Mouse (Mus musculus): ENCODE data around the gene Adamts3. TPM values are rescaled to one million over a fixed set of nuclear protein-coding genes. Genes with fewer than 3 reads are reported as not detected.

Adamts3 gene
- polyA plus RNA-seq, 1 experiment from 2014 or later: 3.8 TPM

GRCm38 (mm10) chr5:89747149-89747659 is 135.9 kb downstream of the Adamts3 start:
- ATAC-seq (ENCODE audit: low FRiP score): no peak
- WGBS: 84% methylated on average over 5 of the region's 5 CpGs
- H3K4me2 ChIP-seq (replicated peaks): no peak overlapping the region

GRCm38 (mm10) chr5:89745112-89745511 is 138.0 kb downstream of the Adamts3 start:
- H3K4me3 ChIP-seq: no peak overlapping the region
- H3K27me3 ChIP-seq: no peaks in the 10 kb centered on the region
- WGBS: 88% methylated on average over 2 of the region's 2 CpGs
- H3K4me1 ChIP-seq: no peaks in the 10 kb centered on the region
- no peak overlapping the region for H3K9ac ChIP-seq
- no peak for ATAC-seq (ENCODE audit: low FRiP score)
- H3K27ac ChIP-seq: no peak overlapping the region
- H3K36me3 ChIP-seq: no peaks in the 10 kb centered on the region
- H3K4me2 ChIP-seq (replicated peaks): no peak overlapping the region
- H3K9me3 ChIP-seq (replicated peaks): no peaks in the 10 kb centered on the region

More at GRCm38 (mm10) chr5:89747149-89747659, 135.9 kb downstream of the Adamts3 start:
- Histone ChIP-seq H3K4me3 (no peak overlapping the region), H3K4me1 (no peaks in the 10 kb centered on the region), H3K36me3 (no peaks in the 10 kb centered on the region), H3K27me3 (no peaks in the 10 kb centered on the region), H3K9ac (no peak overlapping the region), H3K9me3 (replicated peaks) (no peaks in the 10 kb centered on the region), H3K27ac (no peak overlapping the region)

GRCm38 (mm10) chr5:89734759-89735158 is 148.4 kb downstream of the Adamts3 start:
- Histone ChIP-seq H3K4me2 (replicated peaks) (no peak overlapping the region), H3K4me1 (no peaks in the 10 kb centered on the region), H3K36me3 (no peaks in the 10 kb centered on the region), H3K9me3 (replicated peaks) (no peaks in the 10 kb centered on the region), H3K27me3 (no peaks in the 10 kb centered on the region), H3K4me3 (no peak overlapping the region), H3K27ac (no peak overlapping the region), H3K9ac (no peak overlapping the region)
- no peak for ATAC-seq (ENCODE audit: low FRiP score)
- 93% methylated on average over 2 of the region's 2 CpGs for WGBS

GRCm38 (mm10) chr5:89730411-89730810 is 152.7 kb downstream of the Adamts3 start:
- no peak overlapping the region for H3K4me3 ChIP-seq
- H3K4me1 ChIP-seq: no peaks in the 10 kb centered on the region
- no peak overlapping the region for H3K27ac ChIP-seq
- H3K4me2 ChIP-seq (replicated peaks): no peak overlapping the region
- no peaks in the 10 kb centered on the region for H3K27me3 ChIP-seq
- H3K9ac ChIP-seq: no peak overlapping the region
- WGBS: 93% methylated on average over 3 of the region's 3 CpGs
- no peaks in the 10 kb centered on the region for H3K36me3 ChIP-seq
- no peak for ATAC-seq (ENCODE audit: low FRiP score)
- 0 out of 2 replicates have a peak, but pooled peaks cover 3% of the 10 kb centered on the region for H3K9me3 ChIP-seq (replicated peaks)

GRCm38 (mm10) chr5:89728117-89728516 is 155.0 kb downstream of the Adamts3 start:
- Histone ChIP-seq H3K9me3 (replicated peaks) (0 out of 2 replicates have a peak, but pooled peaks cover 3% of the 10 kb centered on the region), H3K9ac (no peak overlapping the region), H3K27me3 (no peaks in the 10 kb centered on the region), H3K36me3 (no peaks in the 10 kb centered on the region), H3K27ac (no peak overlapping the region), H3K4me3 (no peak overlapping the region), H3K4me1 (no peaks in the 10 kb centered on the region), H3K4me2 (replicated peaks) (no peak overlapping the region)
- no peak for ATAC-seq (ENCODE audit: low FRiP score)
- WGBS: 77% methylated on average over 3 of the region's 3 CpGs

- Histone ChIP-seq H3K36me3 (no peaks in the 10 kb centered on the region), H3K27me3 (no peaks in the 10 kb centered on the region), H3K4me1 (no peaks in the 10 kb centered on the region), H3K27ac (no peak overlapping the region), H3K9ac (no peak overlapping the region), H3K4me2 (replicated peaks) (no peak overlapping the region), H3K4me3 (no peak overlapping the region), H3K9me3 (replicated peaks) (0 out of 2 replicates have a peak, but pooled peaks cover 3% of the 10 kb centered on the region)
- no peak for ATAC-seq (ENCODE audit: low FRiP score)
- 89% methylated on average over 6 of the region's 6 CpGs for WGBS
Measured at GRCm38 (mm10) chr5:89727497-89728057, 155.6 kb downstream of the Adamts3 start.

- ATAC-seq (ENCODE audit: low FRiP score): no peak
- H3K4me2 ChIP-seq (replicated peaks): no peak overlapping the region
- no peak overlapping the region for H3K27ac ChIP-seq
- no peaks in the 10 kb centered on the region for H3K4me1 ChIP-seq
- 59% methylated on average over 2 of the region's 2 CpGs for WGBS
- no peak overlapping the region for H3K9ac ChIP-seq
- no peaks in the 10 kb centered on the region for H3K27me3 ChIP-seq
- no peaks in the 10 kb centered on the region for H3K9me3 ChIP-seq (replicated peaks)
- H3K36me3 ChIP-seq: no peaks in the 10 kb centered on the region
- H3K4me3 ChIP-seq: no peak overlapping the region
Measured at GRCm38 (mm10) chr5:89714552-89714951, 168.6 kb downstream of the Adamts3 start.

- Histone ChIP-seq H3K36me3 (no peaks in the 10 kb centered on the region), H3K9ac (no peak overlapping the region), H3K4me2 (replicated peaks) (no peak overlapping the region), H3K27me3 (no peaks in the 10 kb centered on the region), H3K9me3 (replicated peaks) (no peaks in the 10 kb centered on the region), H3K4me3 (no peak overlapping the region), H3K4me1 (no peaks in the 10 kb centered on the region), H3K27ac (no peak overlapping the region)
- 87% methylated on average over 7 of the region's 7 CpGs for WGBS
- ATAC-seq (ENCODE audit: low FRiP score): no peak
Measured at GRCm38 (mm10) chr5:89711116-89711859, 171.8 kb downstream of the Adamts3 start.

- ATAC-seq (ENCODE audit: low FRiP score): no peak
- Histone ChIP-seq H3K4me3 (no peak overlapping the region), H3K4me2 (replicated peaks) (no peak overlapping the region), H3K4me1 (no peaks in the 10 kb centered on the region), H3K9ac (no peak overlapping the region), H3K27me3 (no peaks in the 10 kb centered on the region), H3K27ac (no peak overlapping the region), H3K9me3 (replicated peaks) (no peaks in the 10 kb centered on the region), H3K36me3 (no peaks in the 10 kb centered on the region)
- 55% methylated on average over 4 of the region's 4 CpGs for WGBS
Measured at GRCm38 (mm10) chr5:89709459-89709858, 173.7 kb downstream of the Adamts3 start.

GRCm38 (mm10) chr5:89704264-89704663 is 178.9 kb downstream of the Adamts3 start:
- ATAC-seq (ENCODE audit: low FRiP score): no peak
- Histone ChIP-seq H3K4me2 (replicated peaks) (no peak overlapping the region), H3K27ac (no peak overlapping the region), H3K9ac (no peak overlapping the region), H3K4me3 (no peak overlapping the region), H3K4me1 (peaks cover 4% of the 10 kb centered on the region; the same call in 1 of the 2 replicates), H3K9me3 (replicated peaks) (no peaks in the 10 kb centered on the region), H3K27me3 (no peaks in the 10 kb centered on the region), H3K36me3 (no peaks in the 10 kb centered on the region)
- WGBS: 41% methylated on average over 1 of the region's 1 CpGs

GRCm38 (mm10) chr5:89701241-89702007 is 181.7 kb downstream of the Adamts3 start:
- Histone ChIP-seq H3K4me1 (peaks cover 4% of the 10 kb centered on the region; the same call in 1 of the 2 replicates), H3K9me3 (replicated peaks) (no peaks in the 10 kb centered on the region), H3K9ac (no peak overlapping the region), H3K4me2 (replicated peaks) (no peak overlapping the region), H3K36me3 (no peaks in the 10 kb centered on the region), H3K27ac (peak overlapping the region; percentile 18; the same call in 1 of the 2 replicates), H3K27me3 (no peaks in the 10 kb centered on the region), H3K4me3 (no peak overlapping the region)
- WGBS: 68% methylated on average over 9 of the region's 9 CpGs
- peak; percentile 89 for ATAC-seq (ENCODE audit: low FRiP score)

- H3K4me3 ChIP-seq: no peak overlapping the region
- H3K36me3 ChIP-seq: no peaks in the 10 kb centered on the region
- H3K4me1 ChIP-seq: no peaks in the 10 kb centered on the region
- no peaks in the 10 kb centered on the region for H3K9me3 ChIP-seq (replicated peaks)
- no peak overlapping the region for H3K4me2 ChIP-seq (replicated peaks)
- 72% methylated on average over 1 of the region's 1 CpGs for WGBS
- no peaks in the 10 kb centered on the region for H3K27me3 ChIP-seq
- no peak for ATAC-seq (ENCODE audit: low FRiP score)
- no peak overlapping the region for H3K9ac ChIP-seq
- H3K27ac ChIP-seq: no peak overlapping the region
Measured at GRCm38 (mm10) chr5:89687826-89688225, 195.3 kb downstream of the Adamts3 start.
